Mouse (Mus musculus) intestine, embryonic 16.5 days (tissue): ENCODE measurements at regions not wholly inside any gene's neighbourhood (a gene's known extent, or its start where the extent isn't known, plus 50 kb on each side); places are given as distances from the start of the nearest gene placed in this dataset.

Experiments
- ATAC-seq: fragments of 200-750 bp; cut with Nextera tagmentation; 2 replicates; pipeline ENCODE4 v1.8.0; 2017; ENCODE audit warnings: moderate TSS enrichment, moderate library complexity
- H3K27ac ChIP-seq: fragments of 300-500 bp; sonication (generic); 2 replicates; pipeline ENCODE4 v1.5.1; 2014; ENCODE audit warnings: mild to moderate bottlenecking, low read length
- H3K27me3 ChIP-seq: fragments of 300-500 bp; sonication (generic); replicated peaks from 2 replicates; pipeline ENCODE4 v1.6.1; 2014; ENCODE audit warnings: low read length, control low read depth, mixed read lengths; ENCODE audit not compliant: control insufficient read depth, insufficient read depth
- H3K36me3 ChIP-seq: fragments of 300-500 bp; sonication (generic); 2 replicates; pipeline ENCODE4 v1.6.1; 2014; ENCODE audit warnings: low read length, control low read depth; ENCODE audit not compliant: control insufficient read depth, insufficient read depth
- H3K4me1 ChIP-seq: fragments of 300-500 bp; sonication (generic); 2 replicates; pipeline ENCODE4 v1.6.1; 2014; ENCODE audit warnings: low read length, control low read depth, mixed read lengths; ENCODE audit not compliant: control insufficient read depth, insufficient read depth
- H3K4me2 ChIP-seq: fragments of 300-500 bp; sonication (generic); 2 replicates; pipeline ENCODE4 v1.6.1; 2014; ENCODE audit warnings: low read depth, low read length, control low read depth
- H3K4me3 ChIP-seq: fragments of 300-500 bp; sonication (generic); 2 replicates; pipeline ENCODE4 v1.5.1; 2014; ENCODE audit warnings: mild to moderate bottlenecking, low read length
- H3K9ac ChIP-seq: fragments of 300-500 bp; sonication (generic); 2 replicates; pipeline ENCODE4 v1.6.1; 2014; ENCODE audit warnings: low read depth, low read length
- H3K9me3 ChIP-seq: fragments of 300-500 bp; sonication (generic); 2 replicates; pipeline ENCODE4 v1.6.1; 2016; ENCODE audit warnings: low read length, control low read depth; ENCODE audit not compliant: control insufficient read depth
- WGBS: fragments of 180-500 bp; shearing (Covaris S2); extraction: QIAGEN DNeasy Blood & Tissue Kit; methylation state at CpG from one replicate; pipeline ENCODE4 v1.1.7; 2014; 5-methylcytosine and 5-hydroxymethylcytosine counted together

DNA sequence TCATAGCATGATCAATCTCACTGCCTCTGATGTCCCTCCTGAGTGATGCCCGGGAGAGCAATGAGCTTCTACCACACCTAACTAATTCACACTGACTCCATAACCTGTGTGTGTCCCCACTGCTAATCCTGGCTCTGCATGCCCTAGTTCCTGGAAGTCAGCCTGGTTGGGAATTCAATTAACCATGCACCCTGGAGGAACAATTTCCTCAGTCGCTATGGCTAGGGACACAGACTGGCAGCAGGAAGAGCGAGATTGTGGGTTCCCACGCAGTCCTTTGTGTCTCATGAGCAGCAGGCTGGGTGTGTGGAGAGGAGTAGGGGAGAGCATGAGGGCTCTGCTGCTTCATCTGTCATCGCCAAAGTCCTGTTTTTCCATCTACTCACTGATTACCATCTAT, 116.7 kb upstream of the Agap1 start:
- no peaks in the 10 kb centered on the region for H3K9me3 ChIP-seq
- H3K4me3 ChIP-seq = no peak overlapping the region
- H3K9ac ChIP-seq = no peak overlapping the region
- H3K36me3 ChIP-seq = no peaks in the 10 kb centered on the region
- 79% methylated on average over 5 of the region's 5 CpGs for WGBS
- H3K27me3 ChIP-seq = no peaks in the 10 kb centered on the region
- ATAC-seq = no peak
- no peak overlapping the region for H3K4me2 ChIP-seq
- no peaks in the 10 kb centered on the region for H3K4me1 ChIP-seq
- H3K27ac ChIP-seq = no peak overlapping the region

DNA sequence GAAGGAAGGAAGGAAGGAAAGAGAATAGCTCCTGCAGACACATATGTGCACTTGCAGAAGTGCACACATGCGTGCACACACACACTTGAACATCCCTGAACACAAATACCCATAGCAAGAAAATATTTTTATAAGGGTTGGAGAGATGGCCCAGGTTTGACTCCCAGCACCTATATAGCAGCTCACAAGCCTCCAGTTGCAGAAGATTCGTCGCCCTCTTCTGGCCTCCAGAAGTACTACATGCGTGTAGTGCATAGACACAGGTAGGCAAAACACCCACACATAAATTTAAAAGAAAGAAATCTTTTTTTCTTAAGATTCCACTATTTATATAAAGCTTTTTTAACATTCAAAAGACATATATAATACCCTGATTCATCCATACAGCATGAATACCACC, 111.8 kb upstream of the Agap1 start:
- H3K4me3 ChIP-seq = no peak overlapping the region
- H3K27ac ChIP-seq = no peak overlapping the region
- H3K9ac ChIP-seq = no peak overlapping the region
- 44% methylated on average over 4 of the region's 4 CpGs for WGBS
- no peaks in the 10 kb centered on the region for H3K36me3 ChIP-seq
- H3K4me1 ChIP-seq = no peaks in the 10 kb centered on the region
- H3K27me3 ChIP-seq = no peaks in the 10 kb centered on the region
- H3K9me3 ChIP-seq = no peaks in the 10 kb centered on the region
- ATAC-seq = no peak
- no peak overlapping the region for H3K4me2 ChIP-seq

DNA sequence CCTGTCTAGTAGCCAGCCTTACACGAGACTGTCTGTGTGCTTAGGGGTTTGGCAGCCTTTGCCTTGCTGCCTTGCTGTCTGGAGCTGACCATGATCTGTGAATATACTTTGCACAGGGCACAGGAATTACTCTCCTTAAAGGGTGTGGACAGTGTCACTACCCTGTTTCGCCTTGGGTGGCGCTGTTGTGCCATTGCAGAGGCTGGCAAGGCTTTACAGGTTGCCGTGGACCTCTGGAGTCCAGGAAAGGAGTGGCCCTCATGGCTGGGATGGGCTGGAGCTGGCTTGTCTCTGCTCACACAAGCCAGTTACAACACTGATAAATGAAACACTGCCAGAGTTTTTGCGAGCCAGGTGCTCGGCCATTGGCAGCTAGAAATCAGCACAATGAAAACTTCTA, 110.1 kb upstream of the Agap1 start:
- Histone ChIP-seq H3K4me3 (no peak overlapping the region), H3K9me3 (no peaks in the 10 kb centered on the region), H3K36me3 (no peaks in the 10 kb centered on the region), H3K4me1 (no peaks in the 10 kb centered on the region), H3K4me2 (no peak overlapping the region), H3K9ac (no peak overlapping the region), H3K27me3 (no peaks in the 10 kb centered on the region), H3K27ac (no peak overlapping the region)
- WGBS = 37% methylated on average over 6 of the region's 6 CpGs
- ATAC-seq = 0 out of 2 replicates have a peak, but pooled peaks have one; percentile 21

DNA sequence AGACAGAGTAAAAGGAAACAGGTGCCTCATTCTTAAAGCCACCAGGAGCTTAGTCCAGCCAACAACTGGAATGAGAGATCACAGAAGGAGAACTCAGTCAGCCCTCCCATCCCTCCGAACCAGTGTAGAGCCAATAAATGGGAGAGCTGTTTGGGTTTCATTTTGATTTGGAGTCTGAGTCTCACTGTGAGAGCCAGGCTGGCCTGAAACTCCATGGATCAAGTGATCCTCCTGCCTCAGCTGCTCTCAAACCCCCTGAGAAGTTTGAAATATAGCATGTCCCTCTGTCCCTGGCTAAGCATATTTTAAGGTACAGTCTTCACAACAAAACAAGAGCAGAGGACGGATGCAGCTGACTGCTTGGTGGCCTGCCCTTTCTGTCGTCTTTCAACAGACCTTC, 107.3 kb upstream of the Agap1 start:
- Histone ChIP-seq H3K4me3 (no peak overlapping the region), H3K27ac (no peak overlapping the region), H3K36me3 (no peaks in the 10 kb centered on the region), H3K27me3 (no peaks in the 10 kb centered on the region), H3K4me2 (no peak overlapping the region), H3K9ac (no peak overlapping the region), H3K4me1 (no peaks in the 10 kb centered on the region), H3K9me3 (no peaks in the 10 kb centered on the region)
- 66% methylated on average over 3 of the region's 3 CpGs for WGBS
- no peak for ATAC-seq

DNA sequence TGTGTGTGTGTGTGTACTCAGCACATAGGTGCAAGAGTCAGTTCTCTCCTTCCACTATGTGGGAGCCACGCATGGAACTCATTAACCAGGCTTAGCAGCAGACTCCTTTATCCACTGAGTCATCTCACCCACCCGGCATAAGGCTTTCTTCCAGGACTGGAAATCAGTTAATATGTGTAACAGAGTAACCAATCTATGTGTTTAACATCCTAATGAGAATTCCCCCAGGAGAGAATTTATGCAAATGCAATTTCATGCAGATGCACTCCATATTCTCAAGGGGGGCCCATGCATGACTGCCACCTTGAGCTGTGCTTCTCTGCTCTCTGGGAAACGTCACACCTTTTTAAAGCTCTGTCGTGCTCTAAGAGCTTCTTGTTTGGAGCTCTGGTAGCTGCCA, 101.7 kb upstream of the Agap1 start:
- ATAC-seq = no peak
- Histone ChIP-seq H3K9ac (no peak overlapping the region), H3K27ac (no peak overlapping the region), H3K4me3 (no peak overlapping the region), H3K9me3 (no peaks in the 10 kb centered on the region; the same call in 1 of the 2 replicates), H3K27me3 (no peaks in the 10 kb centered on the region), H3K36me3 (no peaks in the 10 kb centered on the region), H3K4me1 (no peaks in the 10 kb centered on the region), H3K4me2 (no peak overlapping the region)
- WGBS = 58% methylated on average over 4 of the region's 4 CpGs

DNA sequence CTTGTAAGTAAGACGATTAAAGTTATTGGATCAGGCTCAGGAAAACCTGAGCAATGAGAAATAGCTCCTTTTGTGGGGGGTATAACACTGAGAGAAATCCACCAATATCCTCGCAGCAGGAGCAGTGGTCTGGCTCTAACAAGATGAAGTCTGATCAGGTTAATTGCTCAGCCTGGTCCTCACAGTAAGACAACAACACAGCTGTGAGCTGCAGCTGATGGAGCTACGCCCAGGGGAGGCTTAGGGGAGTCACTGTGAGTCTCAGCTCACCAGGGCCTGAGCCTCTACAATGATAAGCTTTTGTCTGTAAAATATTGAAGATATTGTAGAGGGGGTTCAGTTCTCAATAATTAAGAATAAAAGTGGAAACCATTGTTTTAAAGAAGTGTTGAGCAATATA, 95.3 kb upstream of the Agap1 start:
- Histone ChIP-seq H3K27me3 (no peaks in the 10 kb centered on the region), H3K4me1 (no peaks in the 10 kb centered on the region), H3K36me3 (no peaks in the 10 kb centered on the region), H3K27ac (no peak overlapping the region), H3K9me3 (no peaks in the 10 kb centered on the region; the same call in 1 of the 2 replicates), H3K4me2 (no peak overlapping the region), H3K4me3 (no peak overlapping the region), H3K9ac (no peak overlapping the region)
- no peak for ATAC-seq
- 54% methylated on average over 3 of the region's 3 CpGs for WGBS

DNA sequence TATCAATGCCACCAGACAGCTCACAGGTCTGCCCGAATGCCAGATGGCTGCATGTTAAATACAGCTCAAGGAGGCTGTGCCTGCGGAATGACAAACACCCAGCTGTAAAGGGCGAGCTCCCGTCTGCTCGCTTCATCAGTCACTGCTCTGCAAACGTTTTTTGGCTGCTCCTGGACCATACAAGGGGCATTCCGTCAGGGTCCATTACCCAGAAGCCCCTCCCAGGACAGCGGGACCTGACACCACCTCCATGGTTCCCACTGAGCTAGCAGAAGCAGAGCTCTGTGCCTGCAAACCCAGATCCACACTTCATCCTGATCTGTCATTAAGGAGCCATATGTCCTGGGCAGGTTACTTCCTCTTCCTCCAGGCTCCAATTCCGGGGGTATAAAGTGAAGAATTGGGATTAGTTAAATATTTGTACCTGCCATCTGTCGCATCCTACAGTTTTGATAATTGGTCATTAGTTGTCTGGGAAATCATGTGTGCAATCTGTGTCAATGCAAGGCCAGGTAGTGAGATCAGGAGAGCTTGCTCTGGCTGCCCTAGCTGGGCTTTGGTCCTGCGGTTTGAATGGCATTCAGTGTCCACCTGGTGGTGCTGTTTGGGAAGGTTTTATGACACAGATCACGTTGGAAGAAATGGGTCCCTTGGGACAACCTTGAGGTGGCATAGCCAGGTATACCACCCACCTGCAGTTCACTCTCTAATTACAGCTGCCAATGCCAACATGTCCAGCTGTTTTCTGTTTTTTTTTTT, 89.9 kb upstream of the Agap1 start:
- WGBS = 61% methylated on average over 12 of the region's 12 CpGs
- Histone ChIP-seq H3K36me3 (no peaks in the 10 kb centered on the region), H3K4me2 (no peak overlapping the region), H3K9me3 (no peaks in the 10 kb centered on the region), H3K9ac (no peak overlapping the region), H3K27me3 (no peaks in the 10 kb centered on the region), H3K27ac (no peak overlapping the region), H3K4me1 (peaks cover 5% of the 10 kb centered on the region; the same call in 1 of the 2 replicates), H3K4me3 (no peak overlapping the region)
- no peak for ATAC-seq

DNA sequence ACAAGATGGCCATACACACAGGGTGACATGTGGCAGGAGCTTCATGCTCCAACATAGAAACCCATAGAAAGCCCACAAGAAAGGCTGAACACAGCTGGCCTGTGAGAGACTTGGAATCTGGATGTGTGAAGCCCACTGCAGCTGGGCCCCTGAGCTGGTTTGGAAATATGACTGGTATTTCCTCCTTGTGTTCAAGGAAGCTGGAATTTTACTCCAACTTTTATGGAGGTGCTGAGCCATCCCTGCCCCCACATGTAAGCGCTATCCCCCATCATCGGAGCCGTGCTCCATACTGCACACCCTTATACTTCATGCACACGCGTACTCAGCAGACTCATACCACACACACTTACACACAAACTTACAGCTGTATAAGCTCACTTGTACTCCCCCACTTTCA, 87.7 kb upstream of the Agap1 start:
- WGBS = 43% methylated on average over 5 of the region's 5 CpGs
- Histone ChIP-seq H3K36me3 (no peaks in the 10 kb centered on the region), H3K4me3 (no peak overlapping the region), H3K9me3 (no peaks in the 10 kb centered on the region), H3K4me2 (no peak overlapping the region), H3K9ac (no peak overlapping the region), H3K27me3 (no peaks in the 10 kb centered on the region), H3K4me1 (peaks cover 5% of the 10 kb centered on the region; the same call in 1 of the 2 replicates), H3K27ac (0 out of 2 replicates have a peak overlapping the region, but pooled peaks have one; percentile 1)
- ATAC-seq = no peak; the same call in 1 of the 2 replicates

DNA sequence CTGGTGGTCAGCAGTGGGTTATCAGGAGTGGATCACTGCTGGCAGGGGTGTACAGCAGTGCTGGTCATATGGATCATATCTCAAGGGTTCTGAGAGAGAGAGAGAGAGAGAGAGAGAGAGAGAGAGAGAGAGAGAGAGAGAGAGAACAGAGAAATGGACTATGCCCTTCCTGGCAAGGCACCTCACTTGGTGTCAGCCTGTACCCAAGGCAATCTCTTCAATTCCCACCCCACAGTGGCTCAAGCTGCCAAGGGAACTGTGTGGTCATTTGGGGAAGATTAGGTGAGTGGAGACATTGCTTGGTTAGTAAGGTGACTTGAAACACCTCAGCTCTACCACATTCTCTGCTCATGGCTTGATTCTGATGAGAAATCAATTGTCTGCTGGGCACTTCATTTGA, 80.8 kb upstream of the Agap1 start:
- Histone ChIP-seq H3K4me1 (no peaks in the 10 kb centered on the region), H3K9me3 (no peaks in the 10 kb centered on the region), H3K36me3 (no peaks in the 10 kb centered on the region), H3K4me3 (no peak overlapping the region), H3K27ac (no peak overlapping the region), H3K27me3 (no peaks in the 10 kb centered on the region), H3K4me2 (no peak overlapping the region), H3K9ac (no peak overlapping the region)
- no peak for ATAC-seq

DNA sequence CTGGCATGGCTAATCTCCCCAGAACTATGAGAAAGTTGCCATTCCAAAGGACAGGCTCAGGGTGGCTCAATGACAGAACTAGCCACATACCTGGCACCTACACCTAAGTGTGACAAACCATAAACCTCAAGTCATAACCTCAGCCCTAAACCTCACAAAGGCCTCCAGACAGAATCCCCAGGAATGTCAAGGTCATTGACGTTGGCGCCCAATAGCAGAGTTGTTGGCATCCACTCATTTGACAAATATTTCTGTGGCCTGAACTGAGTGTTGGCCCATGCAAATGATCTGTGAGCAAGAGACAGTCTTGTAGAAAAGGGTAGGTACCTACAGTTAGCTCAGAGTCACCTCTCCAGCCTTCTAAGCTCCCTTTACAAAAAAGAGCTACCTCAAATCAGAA, 80.3 kb upstream of the Agap1 start:
- Histone ChIP-seq H3K27me3 (no peaks in the 10 kb centered on the region), H3K4me2 (no peak overlapping the region), H3K4me1 (no peaks in the 10 kb centered on the region), H3K9me3 (no peaks in the 10 kb centered on the region), H3K27ac (no peak overlapping the region), H3K4me3 (no peak overlapping the region), H3K9ac (no peak overlapping the region), H3K36me3 (no peaks in the 10 kb centered on the region)
- WGBS = 85% methylated on average over 2 of the region's 2 CpGs
- no peak for ATAC-seq
